Mouse (Mus musculus) liver, embryonic 14.5 days (tissue): ENCODE results near the gene Ccl20. TPM values are rescaled to one million over a fixed set of nuclear protein-coding genes. Genes with fewer than 3 reads are reported as not detected.

ENCODE experiments used
- ATAC-seq: fragments of 200-750 bp; cut with Nextera tagmentation; 2 replicates; pipeline ENCODE4 v1.8.0; 2017; ENCODE audit warnings: moderate number of reproducible peaks, mild to moderate bottlenecking, moderate library complexity; ENCODE audit not compliant: insufficient read depth
- DNase-seq, 3 experiments: peaks; one replicate each; pipeline ENCODE4 v3.0.0-alpha.2; 2012 to 2013; ENCODE audit warnings: low read depth in 3 of 3, low spot score in 3 of 3
- H3K27ac ChIP-seq: fragments of 300-500 bp; sonication (generic); 2 replicates; pipeline ENCODE4 v1.5.1; 2014; ENCODE audit warnings: moderate library complexity, mild to moderate bottlenecking, control low read depth, inconsistent platforms
- H3K27me3 ChIP-seq: fragments of 300-500 bp; sonication (generic); 2 replicates; pipeline ENCODE4 v1.6.1; 2014; ENCODE audit warnings: mild to moderate bottlenecking, low read length, moderate library complexity; ENCODE audit not compliant: control insufficient read depth, insufficient read depth
- H3K36me3 ChIP-seq: fragments of 300-500 bp; sonication (generic); replicated peaks from 2 replicates; pipeline ENCODE4 v1.6.1; 2014; ENCODE audit warnings: low read depth; ENCODE audit not compliant: control insufficient read depth, insufficient read depth
- H3K4me1 ChIP-seq, 2 experiments: fragments of 200-500 bp in 1 of 2; fragments of 300-500 bp in 1 of 2; sonication (generic) in 1 of 2; replicated peaks; 2 replicates each; pipeline ENCODE4 v1.6.1; 2012 to 2014; ENCODE audit warnings: antibody characterized with exemption in 1 of 2, inconsistent platforms in 1 of 2, low read length in 1 of 2; ENCODE audit not compliant: control insufficient read depth in 2 of 2, insufficient read depth in 2 of 2
- H3K4me2 ChIP-seq: fragments of 300-500 bp; sonication (generic); 2 replicates; pipeline ENCODE4 v1.6.1; 2014; ENCODE audit warnings: low read depth, mild to moderate bottlenecking, control low read depth, moderate library complexity
- H3K4me3 ChIP-seq, 2 experiments: fragments of 200-500 bp in 1 of 2; fragments of 300-500 bp in 1 of 2; sonication (generic) in 1 of 2; 2 replicates each; pipeline ENCODE4 v1.5.1; 2012 to 2014; ENCODE audit warnings: low read depth in 2 of 2, low read length in 2 of 2, mild to moderate bottlenecking in 2 of 2, control low read depth in 1 of 2, inconsistent platforms in 1 of 2, moderate library complexity in 1 of 2; ENCODE audit not compliant: insufficient read depth in 1 of 2
- H3K9ac ChIP-seq: fragments of 300-500 bp; sonication (generic); replicated peaks from 2 replicates; pipeline ENCODE4 v1.6.1; 2014; ENCODE audit warnings: mild to moderate bottlenecking, control low read depth, moderate library complexity
- H3K9me3 ChIP-seq: fragments of 300-500 bp; sonication (generic); 2 replicates; pipeline ENCODE4 v1.6.1; 2016; ENCODE audit warnings: low read length, mixed read lengths; ENCODE audit not compliant: control insufficient read depth
- CTCF ChIP-seq: IDR thresholded peaks from 2 replicates; pipeline ENCODE4 v1.5.1; 2016; ENCODE audit warnings: antibody characterized with exemption, low read depth, control low read depth
- EP300 ChIP-seq: IDR thresholded peaks from 2 replicates; pipeline ENCODE4 v1.6.1; 2016; ENCODE audit warnings: antibody characterized with exemption, low read depth
- WGBS: fragments of 180-500 bp; shearing (Covaris S2); extraction: QIAGEN DNeasy Blood & Tissue Kit; methylation state at CpG from one replicate; pipeline ENCODE4 v1.1.7; 2014; ENCODE audit not compliant: insufficient replicate concordance; 5-methylcytosine and 5-hydroxymethylcytosine counted together
- polyA plus RNA-seq, 2 experiments: library from polyadenylated mRNA; depleted of rRNA in 1 of 2; stranded (reverse) in 1 of 2; unstranded in 1 of 2; fragments of >200 nt; fragmentation: Nextera tagmentation in 1 of 2; extraction: Ambion mirVana in 1 of 2; gene quantifications; 2 replicates each; pipeline versions ENCODE4 v1.2.1 to v1.2.3; 2012 to 2014

Ccl20 gene
- polyA plus RNA-seq, 2 experiments = 0.16 TPM; not detected in 1

DNA sequence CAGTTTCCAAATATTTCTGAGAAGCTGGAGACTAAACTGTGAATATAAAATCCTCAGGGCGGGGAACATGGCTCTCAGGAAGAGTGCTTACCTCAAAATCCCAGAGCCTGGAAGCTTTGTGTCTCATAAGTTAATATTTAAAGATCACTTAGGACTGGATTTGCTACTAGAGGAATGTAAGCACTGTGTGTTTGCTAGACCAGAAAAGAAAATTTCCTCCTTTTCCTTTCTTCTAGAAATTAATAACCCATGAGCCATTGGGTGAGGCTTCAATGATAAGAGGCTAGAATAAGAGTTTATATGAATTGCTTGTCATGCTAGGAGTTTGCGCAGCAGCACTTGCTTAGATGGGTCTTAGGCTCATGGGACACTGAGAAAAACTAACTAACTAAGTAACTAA lies 31.8 kb upstream of the Ccl20 start:
- H3K27me3 ChIP-seq = no peaks in the 10 kb centered on the region
- no peak for TF ChIP-seq CTCF
- no peak for TF ChIP-seq EP300
- WGBS = 60% methylated on average over 2 of the region's 2 CpGs
- no peaks in the 10 kb centered on the region for H3K4me1 ChIP-seq
- H3K4me2 ChIP-seq = no peak overlapping the region
- no peaks in the 10 kb centered on the region for H3K9me3 ChIP-seq
- H3K27ac ChIP-seq = no peak overlapping the region
- H3K9ac ChIP-seq = no peak overlapping the region
- H3K36me3 ChIP-seq = no peaks in the 10 kb centered on the region
- ATAC-seq (no peak), DNase-seq (no peak)
- no peak overlapping the region for H3K4me3 ChIP-seq

GRCm38 (mm10) chr1:83091268-83091667 lies 25.3 kb upstream of the Ccl20 start:
- TF ChIP-seq EP300 = no peak
- TF ChIP-seq CTCF = no peak
- Histone ChIP-seq H3K27ac (no peak overlapping the region), H3K4me1 (no peaks in the 10 kb centered on the region), H3K9me3 (no peaks in the 10 kb centered on the region), H3K9ac (no peak overlapping the region), H3K36me3 (no peaks in the 10 kb centered on the region), H3K4me2 (no peak overlapping the region), H3K27me3 (no peaks in the 10 kb centered on the region), H3K4me3 (no peak overlapping the region)
- DNase-seq (no peak), ATAC-seq (no peak)
- WGBS = 50% methylated on average over 3 of the region's 3 CpGs

GRCm38 (mm10) chr1:83096935-83097334 lies 19.6 kb upstream of the Ccl20 start:
- TF ChIP-seq EP300 (no peak), CTCF (no peak)
- Histone ChIP-seq H3K4me3 (no peak overlapping the region), H3K36me3 (no peaks in the 10 kb centered on the region), H3K27me3 (no peaks in the 10 kb centered on the region), H3K4me1 (no peaks in the 10 kb centered on the region), H3K9ac (no peak overlapping the region), H3K27ac (no peak overlapping the region), H3K9me3 (no peaks in the 10 kb centered on the region), H3K4me2 (no peak overlapping the region)
- ATAC-seq = no peak
- WGBS = 58% methylated on average over 4 of the region's 4 CpGs
- no peak for DNase-seq

DNA sequence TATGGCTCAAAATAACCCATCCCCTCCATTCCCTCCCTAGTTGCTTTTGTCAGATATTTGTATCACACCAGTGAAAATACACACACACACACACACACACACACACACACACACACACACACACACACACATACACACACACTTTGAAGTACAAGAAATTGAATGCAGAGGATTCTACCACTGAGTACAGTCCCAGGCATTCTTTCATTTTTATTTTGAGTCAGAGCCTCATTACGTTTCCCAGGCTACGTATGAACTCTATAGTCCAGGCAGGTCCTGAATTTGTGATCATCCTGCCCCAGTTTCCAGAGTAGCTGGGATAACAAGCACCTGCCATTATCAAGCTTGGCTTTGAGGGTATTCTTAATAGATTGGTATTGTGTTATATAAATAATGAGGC lies 17.4 kb upstream of the Ccl20 start:
- TF ChIP-seq CTCF = no peak
- TF ChIP-seq EP300 = no peak
- no peaks in the 10 kb centered on the region for H3K9me3 ChIP-seq
- H3K4me1 ChIP-seq = no peaks in the 10 kb centered on the region
- DNase-seq (no peak), ATAC-seq (no peak)
- WGBS = 75% methylated on average over 2 of the region's 2 CpGs
- no peaks in the 10 kb centered on the region for H3K36me3 ChIP-seq
- no peak overlapping the region for H3K4me2 ChIP-seq
- no peak overlapping the region for H3K9ac ChIP-seq
- no peak overlapping the region for H3K27ac ChIP-seq
- H3K4me3 ChIP-seq = no peak overlapping the region
- H3K27me3 ChIP-seq = no peaks in the 10 kb centered on the region

- DNase-seq (no peak), ATAC-seq (no peak)
- Histone ChIP-seq H3K4me2 (no peak overlapping the region), H3K4me3 (no peak overlapping the region), H3K4me1 (no peaks in the 10 kb centered on the region), H3K36me3 (no peaks in the 10 kb centered on the region), H3K9me3 (no peaks in the 10 kb centered on the region), H3K27ac (no peak overlapping the region), H3K9ac (no peak overlapping the region), H3K27me3 (no peaks in the 10 kb centered on the region)
- TF ChIP-seq CTCF (no peak), EP300 (no peak)
- WGBS = 43% methylated on average over 7 of the region's 7 CpGs
Measured at GRCm38 (mm10) chr1:83099580-83100137, 16.9 kb upstream of the Ccl20 start.
